Mouse (Mus musculus) kidney, adult 18-20 months (tissue): ENCODE results near the gene Hebp1.

Experiments used
- DNase-seq: peaks from one replicate; pipeline ENCODE4 v3.0.0; 2021

Hebp1 gene

GRCm38 (mm10) chr6:135107014-135107413 is 90.8 kb downstream of the Hebp1 start:
- DNase-seq, result no peak

GRCm38 (mm10) chr6:135102736-135103303 is 95.0 kb downstream of the Hebp1 start:
- DNase-seq, result no peak

- DNase-seq, result no peak
These were observed 96.9 kb downstream of the Hebp1 start for GRCm38 (mm10) chr6:135100787-135101472.

- no peak for DNase-seq
These were observed 104.9 kb downstream of the Hebp1 start for GRCm38 (mm10) chr6:135092798-135093470.

GRCm38 (mm10) chr6:135090661-135091060 is 107.2 kb downstream of the Hebp1 start:
- DNase-seq, result no peak

GRCm38 (mm10) chr6:135089786-135090185 is 108.0 kb downstream of the Hebp1 start:
- no peak for DNase-seq

GRCm38 (mm10) chr6:135087721-135088451 is 109.9 kb downstream of the Hebp1 start:
- peak; percentile 79 for DNase-seq
